Mouse (Mus musculus) small intestine, adult 2 months (tissue): ENCODE data around the gene Car4.

Experiments
- CTCF ChIP-seq: fragments of 200-500 bp; IDR thresholded peaks from 2 replicates; pipeline ENCODE4 v1.5.1; 2012; ENCODE audit warnings: low read depth, mild to moderate bottlenecking, control low read depth, inconsistent platforms, low read length, moderate library complexity, mixed read lengths; ENCODE audit not compliant: insufficient replicate concordance, insufficient read length; ENCODE audit errors: extremely low read depth
- POLR2A ChIP-seq: fragments of 200-500 bp; IDR thresholded peaks from 2 replicates; pipeline ENCODE4 v1.6.1; 2012; ENCODE audit warnings: low read depth, mild to moderate bottlenecking, control low read depth, inconsistent platforms, low read length, moderate library complexity

DNA sequence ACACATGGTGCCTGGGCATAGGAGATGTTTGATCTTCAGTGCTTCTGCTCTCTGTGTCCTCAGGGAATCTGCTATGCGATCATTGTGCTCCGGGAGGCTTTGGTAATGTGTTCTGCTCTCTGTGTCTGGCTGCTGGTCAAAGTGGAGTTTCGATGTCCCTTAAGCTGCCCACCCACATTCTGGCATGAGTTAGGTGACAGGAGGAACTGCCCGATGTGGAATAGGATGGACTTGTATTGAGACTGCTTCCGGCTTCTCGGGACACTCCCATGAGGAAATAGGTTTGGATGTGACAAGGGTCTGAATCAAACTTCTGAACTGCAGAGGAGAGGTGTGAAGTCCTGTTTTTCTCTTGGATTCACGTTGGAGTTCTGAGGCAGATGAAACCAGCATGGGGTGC lies 17.0 kb downstream of the Car4 start:
- TF ChIP-seq CTCF: no peak
- TF ChIP-seq POLR2A: no peak
